Mouse (Mus musculus): ENCODE results near the gene Rsph6a. TPM values are rescaled to one million over a fixed set of nuclear protein-coding genes. Genes with fewer than 3 reads are reported as not detected.

Gene Rsph6a
- polyA plus RNA-seq, 1 experiment from 2014 or later, result not detected

DNA sequence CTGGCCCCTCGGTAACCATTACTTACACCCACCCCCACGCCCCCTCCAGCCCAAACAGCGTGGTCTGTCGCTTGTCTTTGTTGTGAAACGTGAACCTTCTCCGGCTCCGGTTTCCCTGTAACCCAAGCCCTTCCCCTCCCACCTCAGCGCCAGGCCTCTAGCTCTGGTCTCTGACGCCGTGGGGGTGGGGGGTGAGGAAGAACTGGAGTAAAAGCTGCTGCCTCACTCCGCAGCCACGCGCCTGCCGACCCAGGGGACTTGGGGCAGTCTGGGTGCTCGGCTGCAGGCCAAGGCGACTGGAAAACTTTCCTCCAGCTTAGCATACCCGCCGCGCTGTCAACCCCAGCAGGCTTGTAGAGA is 41.2 kb downstream of the Rsph6a start:
- H3K36me3 ChIP-seq, result peaks cover 6% of the 10 kb centered on the region; the same call in 1 of the 2 replicates
- H3K27me3 ChIP-seq, result no peaks in the 10 kb centered on the region
- H3K27ac ChIP-seq (replicated peaks), result peak overlapping the region; percentile 27
- ATAC-seq (replicated peaks), result 0 out of 2 replicates have a peak, but pooled peaks have one; percentile 2
- peak overlapping the region; percentile 63 for H3K9ac ChIP-seq (replicated peaks)
- H3K9me3 ChIP-seq, result no peaks in the 10 kb centered on the region
- H3K4me1 ChIP-seq, result peaks cover 46% of the 10 kb centered on the region
- H3K4me2 ChIP-seq (replicated peaks), result peak overlapping the region; percentile 99
- under 1% methylated on average over 19 of the region's 19 CpGs for WGBS
- peak overlapping the region; percentile 59 for H3K4me3 ChIP-seq

DNA sequence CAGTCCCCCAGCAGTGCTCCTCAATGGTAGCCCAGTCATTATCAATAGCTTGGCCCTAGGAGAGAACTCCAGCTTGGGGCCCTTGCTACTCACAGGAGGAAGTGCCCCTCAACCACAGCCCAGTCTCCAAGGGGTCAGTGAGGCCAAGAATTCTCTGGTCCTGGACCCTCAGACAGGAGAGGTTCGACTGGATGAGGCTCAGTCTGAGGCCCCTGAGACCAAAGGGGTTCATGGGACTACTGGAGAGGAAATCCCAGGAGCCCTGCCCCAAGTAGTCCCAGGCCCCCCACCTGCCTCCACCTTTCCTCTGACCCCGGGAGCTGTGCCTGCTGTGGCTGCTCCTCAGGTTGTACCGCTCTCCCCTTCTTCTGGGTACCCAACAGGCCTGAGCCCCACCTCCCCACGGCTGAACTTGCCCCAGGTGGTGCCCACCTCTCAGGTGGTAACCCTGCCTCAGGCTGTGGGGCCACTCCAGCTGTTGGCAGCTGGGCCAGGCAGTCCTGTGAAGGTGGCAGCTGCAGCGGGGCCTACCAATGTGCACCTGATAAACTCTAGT is 42.0 kb downstream of the Rsph6a start:
- Histone ChIP-seq H3K4me3 (peak overlapping the region; percentile 59), H3K9me3 (no peaks in the 10 kb centered on the region), H3K36me3 (0 out of 2 replicates have a peak, but pooled peaks cover 3% of the 10 kb centered on the region), H3K27me3 (no peaks in the 10 kb centered on the region), H3K4me1 (peaks cover 46% of the 10 kb centered on the region), H3K27ac (replicated peaks) (no peak overlapping the region), H3K9ac (replicated peaks) (peak overlapping the region; percentile 63; the same call in 1 of the 2 replicates), H3K4me2 (replicated peaks) (peak overlapping the region; percentile 99)
- WGBS, result 55% methylated on average over 5 of the region's 5 CpGs
- ATAC-seq (replicated peaks), result no peak

DNA sequence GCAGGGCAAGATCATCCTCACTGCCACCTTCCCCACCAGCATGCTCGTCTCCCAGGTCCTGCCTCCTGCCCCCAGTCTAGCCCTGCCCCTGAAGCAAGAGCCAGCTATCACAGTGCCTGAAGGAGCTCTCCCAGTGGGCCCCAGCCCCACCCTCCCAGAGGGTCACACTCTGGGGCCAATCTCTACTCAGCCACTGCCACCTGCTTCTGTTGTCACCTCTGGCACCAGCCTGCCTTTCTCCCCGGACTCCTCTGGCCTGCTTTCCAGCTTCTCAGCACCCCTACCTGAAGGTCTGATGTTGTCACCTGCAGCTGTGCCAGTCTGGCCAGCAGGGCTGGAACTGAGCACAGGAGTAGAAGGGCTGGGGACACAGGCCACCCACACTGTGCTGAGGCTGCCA is 42.7 kb downstream of the Rsph6a start:
- Histone ChIP-seq H3K4me1 (peaks cover 45% of the 10 kb centered on the region), H3K27me3 (no peaks in the 10 kb centered on the region), H3K4me3 (no peak overlapping the region), H3K27ac (replicated peaks) (no peak overlapping the region), H3K4me2 (replicated peaks) (no peak overlapping the region), H3K9ac (replicated peaks) (no peak overlapping the region), H3K36me3 (no peaks in the 10 kb centered on the region), H3K9me3 (no peaks in the 10 kb centered on the region)
- 81% methylated on average over 2 of the region's 2 CpGs for WGBS
- no peak for ATAC-seq (replicated peaks)

DNA sequence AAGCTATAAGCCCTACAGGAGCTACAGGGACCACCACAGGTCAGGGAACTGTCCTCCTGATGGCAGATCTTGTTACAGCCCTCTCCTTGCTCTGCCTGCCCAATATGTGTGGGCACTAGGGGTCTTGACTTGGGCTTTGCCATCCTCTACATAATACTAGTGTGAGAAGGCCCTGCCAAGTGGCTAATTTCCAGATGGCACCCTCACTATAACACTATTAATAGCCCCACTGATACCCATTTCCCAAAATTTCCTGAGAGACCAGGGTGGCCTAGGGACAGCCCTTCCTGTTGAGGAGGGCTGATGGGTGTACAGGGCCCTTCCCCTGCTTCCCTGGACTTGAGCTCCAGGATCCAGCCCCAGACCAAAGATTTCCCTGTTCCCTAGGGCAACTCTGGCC is 43.4 kb downstream of the Rsph6a start:
- Histone ChIP-seq H3K27ac (replicated peaks) (no peak overlapping the region), H3K9me3 (no peaks in the 10 kb centered on the region), H3K9ac (replicated peaks) (no peak overlapping the region), H3K4me2 (replicated peaks) (no peak overlapping the region), H3K4me1 (peaks cover 39% of the 10 kb centered on the region), H3K4me3 (no peak overlapping the region), H3K27me3 (no peaks in the 10 kb centered on the region), H3K36me3 (no peaks in the 10 kb centered on the region)
- no peak for ATAC-seq (replicated peaks)

DNA sequence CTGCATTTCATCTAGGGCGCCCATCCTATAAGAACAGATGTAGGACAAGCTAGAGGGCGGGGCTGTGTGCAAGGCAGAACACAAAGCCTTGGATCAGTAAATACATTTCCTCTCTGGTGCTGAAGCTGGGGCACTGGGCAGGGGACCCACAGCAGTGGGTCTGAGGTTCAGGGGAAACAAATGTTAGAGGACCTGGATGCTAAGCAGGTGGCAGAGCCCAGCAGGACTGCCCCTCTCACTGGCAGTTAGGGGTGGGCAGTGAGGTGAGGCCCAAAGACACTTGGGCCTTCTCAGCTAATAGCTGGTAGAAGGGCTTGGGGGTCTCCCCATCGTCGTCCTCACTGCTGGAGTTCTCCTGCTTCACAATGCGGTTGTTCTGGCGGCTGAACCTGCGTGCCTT is 44.3 kb downstream of the Rsph6a start:
- Histone ChIP-seq H3K36me3 (no peaks in the 10 kb centered on the region), H3K4me3 (no peak overlapping the region), H3K4me2 (replicated peaks) (no peak overlapping the region), H3K9me3 (no peaks in the 10 kb centered on the region), H3K4me1 (peaks cover 29% of the 10 kb centered on the region), H3K27ac (replicated peaks) (no peak overlapping the region), H3K9ac (replicated peaks) (no peak overlapping the region), H3K27me3 (no peaks in the 10 kb centered on the region)
- WGBS, result 60% methylated on average over 7 of the region's 7 CpGs
- no peak for ATAC-seq (replicated peaks)

DNA sequence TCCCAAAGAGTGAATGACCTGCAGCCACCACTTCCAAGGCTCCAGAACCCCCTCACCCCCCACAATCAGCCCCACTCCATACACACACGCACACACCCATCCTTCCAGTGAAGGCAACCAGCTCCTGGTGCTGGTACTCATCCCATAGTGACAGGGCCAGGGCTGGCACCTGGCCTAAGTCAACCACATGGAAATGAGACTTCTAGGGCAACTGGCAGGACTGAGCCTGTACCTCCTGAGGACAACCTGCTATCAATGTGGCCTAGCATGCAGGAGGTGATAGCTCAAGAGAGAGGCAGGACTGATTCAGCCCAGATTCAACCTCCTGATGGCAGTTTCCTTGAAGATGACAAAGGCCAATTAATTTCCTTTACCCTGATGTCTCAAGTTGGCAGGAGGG is 45.8 kb downstream of the Rsph6a start:
- WGBS, result 87% methylated on average over 1 of the region's 1 CpGs
- Histone ChIP-seq H3K4me3 (no peak overlapping the region), H3K9ac (replicated peaks) (no peak overlapping the region), H3K9me3 (no peaks in the 10 kb centered on the region), H3K36me3 (no peaks in the 10 kb centered on the region), H3K4me1 (peaks cover 14% of the 10 kb centered on the region), H3K27me3 (no peaks in the 10 kb centered on the region), H3K4me2 (replicated peaks) (no peak overlapping the region), H3K27ac (replicated peaks) (no peak overlapping the region)
- ATAC-seq (replicated peaks), result no peak

DNA sequence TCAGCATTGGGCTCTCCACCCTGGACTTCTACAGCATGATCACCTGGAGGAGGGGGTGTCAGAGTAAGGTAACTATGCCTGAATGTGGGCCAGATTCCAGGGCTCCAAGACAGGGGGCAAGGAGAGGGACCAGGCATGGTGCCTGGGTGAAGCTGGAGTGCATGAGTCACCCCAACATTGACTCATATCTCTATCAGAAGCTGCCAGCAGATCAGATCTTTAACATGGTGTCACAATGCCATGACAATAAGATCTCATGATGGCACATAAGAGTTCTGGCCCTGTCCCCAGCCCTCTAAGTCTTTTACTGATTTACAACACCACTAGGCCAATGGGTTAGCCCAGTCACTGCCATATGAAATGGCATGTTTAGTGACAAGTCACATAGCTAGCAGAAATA is 49.3 kb downstream of the Rsph6a start:
- Histone ChIP-seq H3K36me3 (no peaks in the 10 kb centered on the region), H3K9ac (replicated peaks) (no peak overlapping the region), H3K9me3 (no peaks in the 10 kb centered on the region), H3K4me3 (no peak overlapping the region), H3K4me1 (no peaks in the 10 kb centered on the region), H3K27ac (replicated peaks) (no peak overlapping the region), H3K27me3 (no peaks in the 10 kb centered on the region), H3K4me2 (replicated peaks) (no peak overlapping the region)
- no peak for ATAC-seq (replicated peaks)

DNA sequence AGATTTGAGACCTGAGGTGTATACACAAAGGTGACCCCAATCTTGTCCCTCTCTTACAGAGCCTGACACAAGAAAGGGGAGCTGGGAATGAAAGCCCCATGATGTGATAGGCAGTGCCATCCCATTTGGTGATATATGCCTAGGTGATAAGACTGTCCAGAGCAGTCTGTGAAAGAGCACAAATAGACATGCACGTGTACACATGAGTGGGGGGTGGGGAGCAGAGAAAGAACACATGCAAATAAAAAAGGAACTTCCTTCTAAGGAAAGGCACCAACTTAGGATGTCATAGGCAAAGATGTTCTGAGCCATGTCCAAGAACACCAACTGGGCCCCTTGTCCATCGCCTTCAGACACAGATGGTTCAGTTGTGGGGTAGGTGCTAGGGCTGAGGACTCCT is 50.0 kb downstream of the Rsph6a start:
- no peaks in the 10 kb centered on the region for H3K4me1 ChIP-seq
- H3K9me3 ChIP-seq, result no peaks in the 10 kb centered on the region
- ATAC-seq (replicated peaks), result no peak
- H3K36me3 ChIP-seq, result no peaks in the 10 kb centered on the region
- H3K27ac ChIP-seq (replicated peaks), result no peak overlapping the region
- 79% methylated on average over 2 of the region's 2 CpGs for WGBS
- H3K27me3 ChIP-seq, result no peaks in the 10 kb centered on the region
- no peak overlapping the region for H3K9ac ChIP-seq (replicated peaks)
- H3K4me3 ChIP-seq, result no peak overlapping the region
- H3K4me2 ChIP-seq (replicated peaks), result no peak overlapping the region

DNA sequence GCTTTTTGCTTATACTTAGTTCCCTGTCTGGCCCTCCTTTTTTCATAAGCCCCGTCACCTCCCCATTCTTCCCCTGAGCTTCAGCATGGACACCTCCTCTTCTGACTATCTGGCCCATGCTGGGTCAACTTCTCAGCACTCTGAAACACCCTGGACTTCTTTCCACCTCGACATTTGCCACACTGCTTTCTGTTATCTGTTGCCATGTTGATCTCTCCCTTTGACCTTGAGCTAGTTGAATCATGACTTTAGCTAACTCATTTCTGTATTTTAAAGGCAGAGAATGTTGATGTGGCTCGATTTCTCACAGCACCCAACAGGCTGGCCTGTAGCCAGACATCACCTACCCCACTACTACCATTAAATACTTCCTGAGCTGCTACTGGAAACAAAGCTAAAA is 52.9 kb downstream of the Rsph6a start:
- no peak overlapping the region for H3K27ac ChIP-seq (replicated peaks)
- no peaks in the 10 kb centered on the region for H3K4me1 ChIP-seq
- H3K36me3 ChIP-seq, result no peaks in the 10 kb centered on the region
- no peak overlapping the region for H3K4me3 ChIP-seq
- WGBS, result 66% methylated on average over 3 of the region's 3 CpGs
- no peak for ATAC-seq (replicated peaks)
- H3K9ac ChIP-seq (replicated peaks), result no peak overlapping the region
- no peak overlapping the region for H3K4me2 ChIP-seq (replicated peaks)
- no peaks in the 10 kb centered on the region for H3K27me3 ChIP-seq
- no peaks in the 10 kb centered on the region for H3K9me3 ChIP-seq

DNA sequence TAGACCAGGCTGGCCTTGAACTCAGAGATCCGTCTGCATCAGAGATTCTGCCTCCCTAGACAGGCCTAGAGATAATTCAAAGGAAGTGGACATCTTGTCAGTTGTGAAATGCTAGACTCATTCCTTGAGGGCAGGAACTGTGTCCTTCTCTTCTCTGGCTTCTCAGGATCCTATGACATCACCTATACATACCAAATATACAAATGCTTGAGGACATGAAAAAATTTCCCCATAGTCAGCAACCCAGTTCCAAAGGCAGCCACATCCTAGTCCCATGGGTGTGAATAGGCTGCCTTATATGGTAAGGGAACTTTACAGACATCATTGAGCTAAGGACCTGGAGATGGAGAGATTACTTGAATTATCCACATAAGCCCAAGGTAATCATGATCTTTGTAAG is 55.1 kb downstream of the Rsph6a start:
- no peak overlapping the region for H3K4me3 ChIP-seq
- no peak overlapping the region for H3K9ac ChIP-seq (replicated peaks)
- WGBS, result 82% methylated on average over 1 of the region's 1 CpGs
- no peaks in the 10 kb centered on the region for H3K4me1 ChIP-seq
- H3K36me3 ChIP-seq, result no peaks in the 10 kb centered on the region
- no peaks in the 10 kb centered on the region for H3K27me3 ChIP-seq
- no peaks in the 10 kb centered on the region for H3K9me3 ChIP-seq
- no peak for ATAC-seq (replicated peaks)
- no peak overlapping the region for H3K4me2 ChIP-seq (replicated peaks)
- H3K27ac ChIP-seq (replicated peaks), result no peak overlapping the region

DNA sequence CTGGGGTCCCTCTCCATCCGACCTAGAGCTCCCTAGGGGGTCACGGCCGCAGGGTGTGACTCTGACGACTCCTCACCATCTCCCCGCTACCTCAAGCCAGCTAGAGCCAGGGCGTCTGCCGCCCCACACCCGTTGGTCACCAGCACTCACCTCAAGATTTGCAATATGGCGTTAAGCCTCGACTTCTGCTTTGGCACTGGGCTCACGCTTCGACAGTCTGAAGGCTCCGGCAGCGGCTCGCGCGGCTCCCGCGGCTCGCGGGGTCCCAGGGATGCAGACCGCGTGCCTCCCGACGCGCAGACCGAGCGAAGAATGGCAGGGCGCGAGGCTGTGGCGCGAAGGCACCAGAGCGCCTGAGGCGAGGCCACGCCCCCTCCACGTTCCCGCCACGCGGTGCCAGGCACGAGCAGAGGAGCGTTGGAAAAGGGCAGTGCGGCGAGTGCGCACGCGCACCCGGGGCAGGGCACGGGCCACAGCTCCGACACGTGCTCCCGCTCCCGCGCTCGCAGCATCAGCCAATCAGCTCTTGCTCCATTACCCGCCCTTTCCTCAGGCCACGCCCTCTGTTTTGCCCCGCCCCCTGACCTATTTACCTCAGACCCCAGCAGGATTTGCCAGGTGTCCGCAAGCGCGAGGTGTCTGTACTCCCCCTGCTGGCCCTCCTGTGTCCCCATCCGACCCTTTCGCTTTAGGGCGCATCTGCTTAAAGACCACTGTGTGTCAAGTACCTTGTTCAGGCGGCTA is 63.7 kb downstream of the Rsph6a start, which contains the start of gene Gm4969:
TSS of gene Gm4969 (minus strand) at position 341 of the 744 bp plus-strand sequence.
- peaks cover 26% of the 10 kb centered on the region for H3K4me1 ChIP-seq
- ATAC-seq (replicated peaks), result peak; percentile 17; the same call in 1 of the 2 replicates
- no peaks in the 10 kb centered on the region for H3K36me3 ChIP-seq
- H3K9me3 ChIP-seq, result no peaks in the 10 kb centered on the region
- WGBS, result 21% methylated on average over 64 of the region's 64 CpGs
- peak within 1 kb of the TSS; percentile 35 for H3K4me3 ChIP-seq
- H3K9ac ChIP-seq (replicated peaks), result no peak within 1 kb of the TSS
- peak within 1 kb of the TSS; percentile 46 for H3K4me2 ChIP-seq (replicated peaks)
- no peaks in the 10 kb centered on the region for H3K27me3 ChIP-seq
- 0 out of 2 replicates have a peak within 1 kb of the TSS, but pooled peaks have one; percentile 6 for H3K27ac ChIP-seq (replicated peaks)

DNA sequence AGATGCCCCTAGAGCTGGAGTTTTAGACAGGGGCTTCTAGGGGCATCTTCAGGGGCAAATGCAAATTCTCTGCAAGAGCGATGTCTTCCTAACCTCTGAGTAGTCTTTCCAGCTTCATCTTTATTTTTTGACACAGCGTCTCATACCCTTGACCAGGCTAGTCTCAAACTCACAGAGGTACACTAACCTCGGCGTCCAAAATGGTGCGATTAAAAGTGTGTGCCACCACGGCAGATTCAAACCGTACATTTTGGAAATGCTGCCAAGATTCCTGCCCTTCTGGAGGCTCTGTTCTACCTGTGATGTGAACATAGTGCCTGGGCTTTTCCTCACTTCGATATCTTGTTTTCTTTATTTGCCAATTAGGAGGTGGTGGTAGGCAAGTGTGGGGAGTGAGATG is 64.6 kb downstream of the Rsph6a start:
- Histone ChIP-seq H3K36me3 (no peaks in the 10 kb centered on the region), H3K27me3 (no peaks in the 10 kb centered on the region), H3K9me3 (no peaks in the 10 kb centered on the region), H3K4me1 (peaks cover 26% of the 10 kb centered on the region), H3K27ac (replicated peaks) (0 out of 2 replicates have a peak overlapping the region, but pooled peaks have one; percentile 6), H3K9ac (replicated peaks) (no peak overlapping the region), H3K4me2 (replicated peaks) (peak overlapping the region; percentile 15; the same call in 1 of the 2 replicates), H3K4me3 (peak overlapping the region; percentile 87; the same call in 1 of the 2 replicates)
- ATAC-seq (replicated peaks), result peak; percentile 41
- WGBS, result 88% methylated on average over 8 of the region's 8 CpGs
